Mouse (Mus musculus) erythroblast, embryonic 14.5 days (primary cell): ENCODE data around the gene Ubash3b.

Source experiments
- GATA1 ChIP-seq: IDR thresholded peaks from 2 replicates; pipeline ENCODE4 v1.6.1; 2012; ENCODE audit warnings: low read length, inconsistent platforms, mixed read lengths
- TAL1 ChIP-seq: IDR thresholded peaks from 3 replicates; pipeline ENCODE4 v1.6.1; 2012; ENCODE audit warnings: low read length, inconsistent platforms, mixed read lengths

DNA sequence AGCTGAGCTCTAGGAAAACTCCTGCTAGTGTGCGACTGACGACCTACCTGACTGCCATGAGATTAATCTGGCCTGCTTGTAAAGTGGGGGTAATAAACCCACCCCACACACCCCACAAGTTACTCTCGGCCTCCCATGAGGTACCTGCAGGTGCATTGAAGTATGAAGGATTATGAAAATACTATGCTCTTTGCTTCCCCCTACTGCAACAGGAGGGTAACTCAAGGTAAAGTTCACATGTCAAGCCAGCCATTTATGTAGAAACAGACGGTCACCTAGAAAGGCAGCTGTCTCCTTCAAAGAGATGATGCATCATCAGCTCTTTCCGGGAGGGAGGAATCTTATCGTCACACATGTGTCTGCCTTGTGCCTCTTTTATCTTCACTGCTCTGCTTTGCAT is 131.7 kb downstream of the Ubash3b start:
- TF ChIP-seq GATA1 (no peak), TAL1 (no peak)
